Mouse (Mus musculus) neural tube, embryonic 11.5 days (tissue): Measurements from ENCODE around the gene Spo11. TPM values are rescaled to one million over a fixed set of nuclear protein-coding genes. Genes with fewer than 3 reads are reported as not detected.
A peak's percentile ranks its signal among the peaks of the same experiment; 100 is the strongest.

ENCODE experiments used
- ATAC-seq: fragments of 200-750 bp; cut with Nextera tagmentation; 2 replicates; pipeline ENCODE4 v1.8.0; 2017; ENCODE audit warnings: moderate number of reproducible peaks, mild to moderate bottlenecking, moderate TSS enrichment, moderate library complexity; ENCODE audit not compliant: insufficient read depth, low FRiP score, low TSS enrichment
- DNase-seq: peaks from one replicate; pipeline ENCODE4 v3.0.0-alpha.2; 2015; ENCODE audit warnings: low spot score
- H3K27ac ChIP-seq: fragments of 300-500 bp; sonication (generic); 2 replicates; pipeline ENCODE4 v1.5.1; 2014; ENCODE audit warnings: low read depth, mild to moderate bottlenecking, low read length
- H3K27me3 ChIP-seq: fragments of 300-500 bp; sonication (generic); 2 replicates; pipeline ENCODE4 v1.6.1; 2014; ENCODE audit warnings: mild to moderate bottlenecking, low read length, mixed read lengths; ENCODE audit not compliant: control insufficient read depth, insufficient read depth
- H3K36me3 ChIP-seq: fragments of 300-500 bp; sonication (generic); 2 replicates; pipeline ENCODE4 v1.6.1; 2014; ENCODE audit warnings: mild to moderate bottlenecking, low read length, moderate library complexity, mixed read lengths; ENCODE audit not compliant: control insufficient read depth, insufficient read depth
- H3K4me1 ChIP-seq: fragments of 300-500 bp; sonication (generic); 2 replicates; pipeline ENCODE4 v1.6.1; 2014; ENCODE audit warnings: low read length, mixed read lengths; ENCODE audit not compliant: control insufficient read depth, insufficient read depth
- H3K4me2 ChIP-seq: fragments of 300-500 bp; sonication (generic); 2 replicates; pipeline ENCODE4 v1.6.1; 2014; ENCODE audit warnings: low read depth, mild to moderate bottlenecking, moderate library complexity
- H3K4me3 ChIP-seq: fragments of 300-500 bp; sonication (generic); 2 replicates; pipeline ENCODE4 v1.5.1; 2014; ENCODE audit warnings: low read depth, low read length
- H3K9ac ChIP-seq: fragments of 300-500 bp; sonication (generic); 2 replicates; pipeline ENCODE4 v1.6.1; 2014; ENCODE audit warnings: mild to moderate bottlenecking, low read length
- H3K9me3 ChIP-seq: fragments of 300-500 bp; sonication (generic); 2 replicates; pipeline ENCODE4 v1.6.1; 2016; ENCODE audit warnings: low read length; ENCODE audit not compliant: control insufficient read depth
- WGBS: fragments of 180-500 bp; shearing (Covaris S2); extraction: QIAGEN DNeasy Blood & Tissue Kit; methylation state at CpG from one replicate; pipeline ENCODE4 v1.1.7; 2014; 5-methylcytosine and 5-hydroxymethylcytosine counted together
- polyA plus RNA-seq: library from polyadenylated mRNA; unstranded; fragments of >200 nt; fragmentation: Nextera tagmentation; extraction: Ambion mirVana; gene quantifications from 2 replicates; pipeline ENCODE4 v1.2.1, GENCODE M21; 2014

Gene Spo11
- polyA plus RNA-seq, 1 experiment from 2014 or later, result 0.42 TPM

DNA sequence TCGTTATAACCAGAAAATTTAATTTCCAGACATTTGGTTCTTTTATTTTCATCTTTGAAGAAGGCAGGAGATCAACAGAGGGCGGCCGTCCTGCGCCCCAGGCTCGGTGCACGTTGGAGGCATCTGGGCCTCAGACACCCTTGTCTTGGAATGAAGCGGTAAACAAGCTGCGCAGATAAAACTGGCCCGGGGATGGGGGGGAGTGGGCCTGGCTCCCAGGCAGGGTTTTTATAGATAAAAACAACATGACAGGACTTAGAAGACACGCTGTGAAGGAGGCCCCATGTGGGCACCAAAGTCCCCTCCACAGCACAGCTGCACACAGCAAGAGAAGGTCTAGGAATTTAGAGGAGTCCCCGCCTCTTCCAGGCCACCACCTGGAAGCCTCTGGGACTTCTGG is 26.8 kb upstream of the Spo11 start:
- no peak for DNase-seq
- Histone ChIP-seq H3K9ac (no peak overlapping the region), H3K27ac (no peak overlapping the region)

DNA sequence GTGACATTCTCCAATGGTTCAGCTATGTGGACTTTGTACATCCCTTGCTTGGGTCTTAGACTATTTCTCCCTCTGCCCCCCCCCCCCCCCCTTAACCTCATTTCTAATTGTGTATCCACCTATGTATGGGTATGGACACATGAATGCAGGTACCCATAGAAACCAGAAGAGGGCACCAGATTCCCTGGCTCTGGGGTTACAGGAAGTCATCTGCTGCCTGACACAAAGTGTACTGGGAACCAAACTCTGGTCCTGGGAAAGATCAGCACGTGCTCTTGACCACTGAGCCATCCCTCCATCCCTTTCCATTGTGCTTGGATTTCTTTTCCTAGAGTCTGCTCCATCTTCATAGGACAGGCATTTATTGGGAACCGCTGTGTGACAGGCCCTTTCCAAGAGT is 25.5 kb upstream of the Spo11 start:
- Histone ChIP-seq H3K4me2 (no peak overlapping the region), H3K36me3 (no peaks in the 10 kb centered on the region), H3K27me3 (no peaks in the 10 kb centered on the region), H3K27ac (no peak overlapping the region), H3K9me3 (peaks cover 6% of the 10 kb centered on the region), H3K4me1 (no peaks in the 10 kb centered on the region), H3K9ac (no peak overlapping the region), H3K4me3 (no peak overlapping the region)
- ATAC-seq, result no peak
- no peak for DNase-seq
- 84% methylated on average over 2 of the region's 2 CpGs for WGBS

More for the DNA sequence above, 26.8 kb upstream of the Spo11 start:
- H3K4me1 ChIP-seq, result no peaks in the 10 kb centered on the region
- no peaks in the 10 kb centered on the region for H3K36me3 ChIP-seq
- 45% methylated on average over 11 of the region's 11 CpGs for WGBS
- no peak overlapping the region for H3K4me2 ChIP-seq
- H3K27me3 ChIP-seq, result no peaks in the 10 kb centered on the region
- no peak for ATAC-seq
- no peaks in the 10 kb centered on the region for H3K9me3 ChIP-seq
- no peak overlapping the region for H3K4me3 ChIP-seq

DNA sequence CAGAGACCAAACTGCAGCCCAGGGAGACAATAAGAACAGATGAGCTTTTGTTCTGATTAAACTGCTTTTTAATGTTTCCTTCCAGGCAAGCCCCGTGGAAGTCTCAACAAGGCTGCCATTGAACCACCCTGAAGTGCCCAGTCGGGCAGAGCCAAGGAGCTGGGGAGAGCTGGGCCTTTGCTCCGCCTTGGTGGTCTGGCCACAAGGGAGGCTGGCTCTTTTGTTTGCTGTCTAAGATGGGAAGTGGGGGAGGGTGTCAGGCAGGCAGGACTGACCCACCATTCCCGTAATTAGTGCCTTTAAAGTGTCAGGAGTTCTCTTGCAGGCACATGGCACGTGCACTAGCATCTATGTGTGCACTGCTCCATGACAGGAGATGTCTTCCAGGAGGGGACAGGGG is 18.9 kb upstream of the Spo11 start:
- Histone ChIP-seq H3K27me3 (no peaks in the 10 kb centered on the region), H3K4me2 (no peak overlapping the region), H3K9me3 (peaks cover 10% of the 10 kb centered on the region), H3K4me3 (no peak overlapping the region), H3K4me1 (peaks cover 7% of the 10 kb centered on the region; the same call in 1 of the 2 replicates), H3K36me3 (no peaks in the 10 kb centered on the region), H3K27ac (0 out of 2 replicates have a peak overlapping the region, but pooled peaks have one; percentile 54), H3K9ac (peak overlapping the region; percentile 18; the same call in 1 of the 2 replicates)
- ATAC-seq, result peak; percentile 65
- peak; percentile 53 for DNase-seq
- WGBS, result 6% methylated on average over 5 of the region's 5 CpGs

DNA sequence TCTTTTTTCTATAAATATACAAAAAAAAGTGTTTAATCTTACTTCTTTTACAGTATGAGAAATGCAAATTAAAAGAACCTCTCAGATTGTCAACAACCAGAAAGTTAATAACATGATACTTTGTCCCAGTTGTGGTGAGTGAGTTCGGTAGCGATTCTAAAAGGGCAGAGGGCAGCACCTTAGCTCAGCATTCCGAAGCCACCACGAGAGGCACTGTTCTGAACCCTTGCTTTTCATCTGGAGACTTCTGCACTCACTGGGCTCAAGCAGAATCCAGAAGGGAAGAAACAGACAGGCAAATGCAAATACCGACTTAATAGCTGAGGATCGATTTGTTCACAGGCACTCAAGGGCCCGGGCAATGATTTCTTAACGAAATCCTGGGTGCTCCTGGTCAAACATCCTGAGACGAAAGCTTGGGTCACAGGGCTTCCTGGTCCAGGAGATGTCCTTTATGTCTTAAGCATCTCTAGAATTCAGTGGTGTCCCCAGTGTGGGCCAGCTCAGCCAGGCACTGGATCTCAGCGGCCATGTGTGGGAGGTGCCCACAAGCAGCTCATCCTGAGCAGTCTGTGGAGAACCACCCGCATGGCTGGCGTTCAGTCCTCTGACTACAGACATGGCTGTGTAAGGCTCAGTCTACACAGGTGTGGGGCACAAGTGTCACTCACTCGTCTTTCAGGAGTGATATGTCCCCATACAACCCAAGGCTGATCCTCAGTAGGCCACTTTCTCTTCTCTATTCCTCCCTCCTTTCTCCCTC is 18.3 kb upstream of the Spo11 start:
- Histone ChIP-seq H3K27me3 (no peaks in the 10 kb centered on the region), H3K9ac (peak overlapping the region; percentile 18; the same call in 1 of the 2 replicates), H3K4me3 (no peak overlapping the region), H3K4me1 (peaks cover 7% of the 10 kb centered on the region; the same call in 1 of the 2 replicates), H3K27ac (no peak overlapping the region), H3K36me3 (no peaks in the 10 kb centered on the region), H3K4me2 (no peak overlapping the region), H3K9me3 (peaks cover 10% of the 10 kb centered on the region)
- no peak for DNase-seq
- WGBS, result 53% methylated on average over 13 of the region's 13 CpGs
- no peak for ATAC-seq

DNA sequence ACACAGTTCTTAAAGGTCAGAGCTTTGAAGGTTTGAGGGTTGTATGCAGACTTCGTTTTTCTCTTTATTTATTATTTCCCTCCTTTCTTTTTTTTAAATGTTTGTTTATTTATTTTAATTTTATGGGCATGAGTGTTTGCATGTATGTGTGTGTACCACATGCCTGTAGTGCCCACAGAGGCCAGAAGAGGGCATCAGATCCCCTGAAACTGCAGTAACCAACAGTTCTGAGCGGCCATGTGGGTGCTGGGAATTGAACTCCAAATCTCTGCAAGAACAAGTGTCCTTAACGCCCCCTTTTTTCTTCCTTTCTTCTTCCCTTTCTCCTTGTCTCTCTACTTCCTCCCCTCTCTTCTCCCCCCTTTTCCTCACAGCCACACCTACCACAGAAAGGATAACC is 17.1 kb upstream of the Spo11 start:
- 90% methylated on average over 3 of the region's 3 CpGs for WGBS
- peaks cover 7% of the 10 kb centered on the region; the same call in 1 of the 2 replicates for H3K4me1 ChIP-seq
- peaks cover 10% of the 10 kb centered on the region for H3K9me3 ChIP-seq
- no peak overlapping the region for H3K27ac ChIP-seq
- no peak overlapping the region for H3K4me2 ChIP-seq
- no peak for ATAC-seq
- DNase-seq, result no peak
- H3K4me3 ChIP-seq, result no peak overlapping the region
- no peaks in the 10 kb centered on the region for H3K27me3 ChIP-seq
- H3K9ac ChIP-seq, result no peak overlapping the region
- H3K36me3 ChIP-seq, result no peaks in the 10 kb centered on the region

DNA sequence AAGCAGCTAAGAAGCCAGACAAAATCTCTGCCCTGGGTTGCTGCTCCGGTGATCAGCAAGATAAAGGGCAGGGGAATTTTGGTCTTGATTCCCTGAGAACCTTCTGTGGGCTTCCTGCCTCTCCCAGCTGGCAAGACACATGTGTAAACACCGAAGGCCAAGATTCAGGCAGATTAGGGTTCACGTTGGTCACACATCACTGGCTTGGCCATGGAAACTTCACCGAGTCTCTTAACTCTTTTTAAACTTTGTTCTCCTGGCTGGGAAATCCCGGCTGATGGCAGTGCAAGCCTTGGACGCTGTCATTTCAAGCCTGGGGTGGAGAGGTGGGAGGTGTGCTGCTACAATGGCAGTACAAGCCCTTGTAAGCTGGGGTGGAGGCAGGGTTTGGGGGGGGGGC is 16.3 kb upstream of the Spo11 start:
- no peak overlapping the region for H3K27ac ChIP-seq
- no peak overlapping the region for H3K9ac ChIP-seq
- ATAC-seq, result no peak
- peaks cover 8% of the 10 kb centered on the region for H3K9me3 ChIP-seq
- H3K4me2 ChIP-seq, result no peak overlapping the region
- peaks cover 7% of the 10 kb centered on the region; the same call in 1 of the 2 replicates for H3K4me1 ChIP-seq
- no peaks in the 10 kb centered on the region for H3K27me3 ChIP-seq
- H3K4me3 ChIP-seq, result no peak overlapping the region
- no peak for DNase-seq
- WGBS, result 60% methylated on average over 6 of the region's 6 CpGs
- H3K36me3 ChIP-seq, result no peaks in the 10 kb centered on the region

DNA sequence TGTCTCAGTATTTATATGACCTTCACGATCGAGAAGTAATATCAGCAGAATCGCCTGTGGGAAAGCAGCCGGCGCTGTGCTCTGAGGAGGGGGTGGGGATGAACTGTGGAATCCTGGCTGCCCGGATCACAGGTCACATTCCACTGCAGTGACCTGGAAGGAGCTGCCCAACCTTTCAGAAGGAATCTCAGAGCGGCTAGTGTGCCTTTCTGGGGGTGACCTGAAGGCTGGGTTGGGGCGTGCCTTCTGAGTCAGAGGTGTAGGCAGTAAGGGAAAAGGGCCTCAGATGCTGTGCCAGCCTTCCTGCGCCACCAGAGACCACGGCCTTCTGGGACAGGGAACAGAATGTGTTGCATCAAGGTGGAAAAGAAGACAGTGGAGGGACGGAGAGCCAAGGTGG is 12.3 kb upstream of the Spo11 start:
- ATAC-seq, result no peak
- H3K27me3 ChIP-seq, result no peaks in the 10 kb centered on the region
- no peak overlapping the region for H3K9ac ChIP-seq
- H3K27ac ChIP-seq, result no peak overlapping the region
- no peaks in the 10 kb centered on the region for H3K36me3 ChIP-seq
- H3K4me2 ChIP-seq, result no peak overlapping the region
- H3K4me3 ChIP-seq, result no peak overlapping the region
- no peaks in the 10 kb centered on the region for H3K9me3 ChIP-seq
- WGBS, result 54% methylated on average over 11 of the region's 11 CpGs
- H3K4me1 ChIP-seq, result no peaks in the 10 kb centered on the region
- DNase-seq, result no peak

DNA sequence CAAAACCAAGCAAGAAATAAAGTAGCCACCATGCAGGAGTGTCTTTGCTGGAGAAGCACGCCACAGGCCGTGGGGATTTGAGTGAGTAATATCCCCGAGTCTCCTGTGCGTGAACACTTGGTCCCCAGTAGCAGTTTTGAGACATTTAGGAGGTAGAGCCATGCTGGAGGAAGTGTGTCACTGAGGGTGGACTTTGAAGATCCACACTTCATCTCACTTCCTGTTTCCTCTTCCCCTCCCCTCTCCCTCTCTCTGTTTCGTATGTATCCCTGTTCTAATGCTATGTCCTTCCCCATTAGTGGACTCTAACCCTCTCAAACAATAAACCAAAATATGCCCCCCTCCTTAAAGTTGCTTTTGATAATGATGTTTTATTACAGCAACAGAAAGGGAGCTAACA is 11.0 kb upstream of the Spo11 start:
- no peaks in the 10 kb centered on the region for H3K36me3 ChIP-seq
- DNase-seq (no peak), ATAC-seq (no peak)
- H3K9me3 ChIP-seq, result no peaks in the 10 kb centered on the region
- WGBS, result 83% methylated on average over 5 of the region's 5 CpGs
- no peaks in the 10 kb centered on the region for H3K27me3 ChIP-seq
- no peak overlapping the region for H3K27ac ChIP-seq
- no peaks in the 10 kb centered on the region for H3K4me1 ChIP-seq
- no peak overlapping the region for H3K4me2 ChIP-seq
- H3K4me3 ChIP-seq, result no peak overlapping the region
- no peak overlapping the region for H3K9ac ChIP-seq

DNA sequence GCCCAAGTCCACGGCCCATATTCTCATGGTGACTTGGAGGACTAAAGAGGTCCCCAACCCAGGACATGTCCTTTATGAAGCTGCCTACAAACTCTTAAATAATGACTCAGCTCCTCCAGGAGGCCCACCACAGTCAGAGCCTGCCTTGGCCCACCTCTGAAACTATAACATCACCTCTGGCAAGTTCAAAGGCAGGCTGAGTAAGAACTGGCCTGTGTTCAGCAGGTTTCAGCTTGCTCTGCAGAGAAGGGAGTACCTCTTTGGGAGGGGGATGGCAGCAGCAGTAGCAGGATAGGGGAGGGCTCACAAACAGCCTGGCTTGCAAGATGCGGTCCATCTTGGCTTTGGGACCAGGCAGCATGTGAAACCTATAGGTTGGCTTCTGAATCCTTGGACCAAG is 5.6 kb upstream of the Spo11 start:
- no peak overlapping the region for H3K27ac ChIP-seq
- H3K4me3 ChIP-seq, result no peak overlapping the region
- H3K9ac ChIP-seq, result no peak overlapping the region
- H3K27me3 ChIP-seq, result no peaks in the 10 kb centered on the region
- H3K9me3 ChIP-seq, result no peaks in the 10 kb centered on the region
- ATAC-seq (no peak), DNase-seq (no peak)
- H3K4me2 ChIP-seq, result no peak overlapping the region
- H3K4me1 ChIP-seq, result peaks cover 4% of the 10 kb centered on the region; the same call in 1 of the 2 replicates
- 93% methylated on average over 2 of the region's 2 CpGs for WGBS
- H3K36me3 ChIP-seq, result no peaks in the 10 kb centered on the region
